Mouse (Mus musculus) heart, embryonic 16.5 days (tissue): ENCODE measurements around the gene Rph3al. TPM values are rescaled to one million over a fixed set of nuclear protein-coding genes. Genes with fewer than 3 reads are reported as not detected.

Experiments used
- ATAC-seq: fragments of 200-750 bp; cut with Nextera tagmentation; replicated peaks from 2 replicates; pipeline ENCODE4 v1.8.0; 2017; ENCODE audit warnings: moderate number of reproducible peaks; ENCODE audit not compliant: insufficient read depth, low FRiP score; ENCODE audit errors: extremely low read depth
- H3K27ac ChIP-seq: fragments of 300-500 bp; sonication (generic); 2 replicates; pipeline ENCODE4 v1.5.1; 2014; ENCODE audit warnings: mild to moderate bottlenecking, low read length, control low read depth, moderate library complexity
- H3K27me3 ChIP-seq: fragments of 300-500 bp; sonication (generic); 2 replicates; pipeline ENCODE4 v1.6.1; 2014; ENCODE audit warnings: low read length, mixed read lengths; ENCODE audit not compliant: control insufficient read depth, insufficient read depth
- H3K36me3 ChIP-seq: fragments of 300-500 bp; sonication (generic); 2 replicates; pipeline ENCODE4 v1.6.1; 2014; ENCODE audit not compliant: control insufficient read depth, insufficient read depth
- H3K4me1 ChIP-seq: fragments of 300-500 bp; sonication (generic); 2 replicates; pipeline ENCODE4 v1.6.1; 2014; ENCODE audit warnings: low read length, mixed read lengths; ENCODE audit not compliant: control insufficient read depth, insufficient read depth
- H3K4me2 ChIP-seq: fragments of 300-500 bp; sonication (generic); 2 replicates; pipeline ENCODE4 v1.6.1; 2014; ENCODE audit warnings: low read depth, mild to moderate bottlenecking, control low read depth, low read length
- H3K4me3 ChIP-seq: fragments of 300-500 bp; sonication (generic); 2 replicates; pipeline ENCODE4 v1.5.1; 2014; ENCODE audit warnings: mild to moderate bottlenecking, control low read depth, low read length
- H3K9ac ChIP-seq: fragments of 300-500 bp; sonication (generic); 2 replicates; pipeline ENCODE4 v1.6.1; 2014; ENCODE audit warnings: low read length, control low read depth
- H3K9me3 ChIP-seq: fragments of 300-500 bp; sonication (generic); replicated peaks from 2 replicates; pipeline ENCODE4 v1.6.1; 2016; ENCODE audit warnings: low read length; ENCODE audit not compliant: control insufficient read depth
- WGBS: fragments of 180-500 bp; shearing (Covaris S2); extraction: QIAGEN DNeasy Blood & Tissue Kit; methylation state at CpG from one replicate; pipeline ENCODE4 v1.1.7; 2014; 5-methylcytosine and 5-hydroxymethylcytosine counted together
- polyA plus RNA-seq: library from polyadenylated mRNA; unstranded; fragments of >200 nt; fragmentation: Nextera tagmentation; extraction: Ambion mirVana; gene quantifications from 2 replicates; pipeline ENCODE4 v1.2.1, GENCODE M21; 2015

Gene Rph3al
- polyA plus RNA-seq, 1 experiment from 2014 or later: 6.6 TPM

DNA sequence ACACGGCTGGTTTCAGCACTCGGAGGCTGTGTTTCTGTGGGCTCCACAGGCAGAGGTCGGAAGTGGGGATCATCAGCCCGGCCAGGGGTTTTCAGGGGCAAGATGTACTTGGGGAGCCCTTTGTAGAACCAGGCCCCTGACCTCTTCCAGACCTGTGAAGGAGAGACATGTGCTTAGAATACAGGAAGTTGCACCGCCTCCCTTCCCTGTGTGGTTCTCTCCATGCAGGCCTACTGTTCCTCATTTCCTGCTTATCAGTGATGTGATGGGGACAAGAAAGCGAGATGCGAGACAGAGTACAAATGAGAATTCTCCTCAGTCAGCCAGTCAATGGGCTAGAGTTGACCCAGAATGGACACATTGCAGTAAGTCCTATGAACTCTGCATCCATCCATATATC, 83.9 kb downstream of the Rph3al start:
- 81% methylated on average over 7 of the region's 7 CpGs for whole genome bisulfite sequencing
- H3K27ac ChIP-seq: no peak overlapping the region
- no peaks in the 10 kb centered on the region for H3K27me3 ChIP-seq
- H3K4me2 ChIP-seq: no peak overlapping the region
- no peaks in the 10 kb centered on the region for H3K9me3 ChIP-seq
- H3K4me3 ChIP-seq: no peak overlapping the region
- no peaks in the 10 kb centered on the region for H3K36me3 ChIP-seq
- H3K9ac ChIP-seq: no peak overlapping the region
- ATAC-seq: no peak
- H3K4me1 ChIP-seq: peaks cover 10% of the 10 kb centered on the region; the same call in 1 of the 2 replicates

DNA sequence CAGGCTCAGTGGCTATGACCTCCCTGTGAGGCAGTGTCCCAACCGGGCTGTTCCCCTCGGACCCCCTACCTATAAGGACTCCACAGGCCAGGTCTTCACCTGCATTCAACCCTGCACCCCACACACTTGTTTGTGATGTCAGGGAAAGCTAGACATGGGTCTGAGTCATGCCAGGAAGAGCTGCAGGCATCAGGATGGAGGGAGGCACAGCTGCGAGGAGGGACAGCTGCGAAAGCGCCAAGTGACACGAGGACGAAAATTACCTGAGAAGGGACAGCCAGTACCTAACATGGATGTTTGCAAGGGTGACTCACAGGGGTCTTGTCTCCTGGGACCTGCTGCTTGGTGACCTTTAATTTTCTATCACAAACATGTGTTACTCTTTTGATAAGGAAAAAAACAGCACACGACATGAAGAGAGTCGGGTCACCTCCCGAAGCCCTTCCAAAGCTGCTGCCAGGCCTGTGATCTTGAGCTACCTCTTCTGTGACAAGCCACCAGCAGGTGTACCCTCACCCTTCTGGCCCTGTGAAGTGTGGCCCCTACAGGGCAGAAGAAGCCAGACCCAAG, 85.1 kb downstream of the Rph3al start:
- H3K9me3 ChIP-seq: no peaks in the 10 kb centered on the region
- no peak for ATAC-seq
- no peak overlapping the region for H3K4me2 ChIP-seq
- no peaks in the 10 kb centered on the region for H3K36me3 ChIP-seq
- H3K9ac ChIP-seq: no peak overlapping the region
- WGBS: 74% methylated on average over 10 of the region's 10 CpGs
- peaks cover 10% of the 10 kb centered on the region; the same call in 1 of the 2 replicates for H3K4me1 ChIP-seq
- no peak overlapping the region for H3K4me3 ChIP-seq
- H3K27ac ChIP-seq: no peak overlapping the region
- no peaks in the 10 kb centered on the region for H3K27me3 ChIP-seq

DNA sequence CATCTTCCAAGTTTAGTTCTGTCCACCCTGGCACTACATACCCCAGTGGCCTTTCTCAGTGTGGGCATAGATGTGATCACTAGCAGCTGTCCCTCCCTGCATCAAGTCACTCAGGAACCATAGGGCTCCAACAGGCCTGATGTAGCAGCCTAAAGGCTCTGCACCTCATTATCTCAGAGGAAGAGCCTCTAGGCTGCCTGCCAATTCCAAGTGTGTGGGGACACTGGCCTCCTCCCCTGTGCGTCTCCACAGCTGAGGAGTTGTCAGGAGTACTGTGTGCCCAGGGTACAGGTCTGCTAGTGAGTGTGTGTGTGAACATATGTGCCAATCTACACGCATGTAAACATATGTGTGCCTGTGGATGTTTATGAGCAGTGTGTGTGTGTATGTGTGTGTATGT, 85.7 kb downstream of the Rph3al start:
- no peaks in the 10 kb centered on the region for H3K36me3 ChIP-seq
- H3K27ac ChIP-seq: no peak overlapping the region; the same call in 1 of the 2 replicates
- no peaks in the 10 kb centered on the region for H3K9me3 ChIP-seq
- H3K4me1 ChIP-seq: peaks cover 7% of the 10 kb centered on the region; the same call in 1 of the 2 replicates
- no peaks in the 10 kb centered on the region for H3K27me3 ChIP-seq
- H3K4me3 ChIP-seq: no peak overlapping the region
- ATAC-seq: peak; percentile 60; the same call in 1 of the 2 replicates
- WGBS: 50% methylated on average over 2 of the region's 2 CpGs
- H3K9ac ChIP-seq: no peak overlapping the region
- H3K4me2 ChIP-seq: no peak overlapping the region

DNA sequence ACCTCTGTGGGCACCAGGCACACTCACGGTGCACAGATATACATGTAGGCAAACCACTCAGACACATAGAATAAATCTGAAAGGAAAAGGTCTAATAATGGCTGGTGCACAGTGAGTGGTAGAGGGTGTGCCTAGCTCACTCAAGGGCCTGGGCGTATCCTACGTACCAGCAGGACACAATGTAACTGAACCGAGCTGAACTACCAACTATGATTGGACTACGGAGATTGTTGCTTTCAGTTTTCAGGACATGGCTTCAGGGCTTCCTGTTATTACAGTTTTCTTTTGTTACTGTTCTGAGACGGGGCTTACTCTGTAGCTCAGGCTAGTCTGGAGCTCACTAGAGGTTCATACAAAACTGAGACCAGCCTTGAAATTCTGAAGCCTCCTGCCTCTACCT, 88.7 kb downstream of the Rph3al start:
- no peak for ATAC-seq
- no peak overlapping the region for H3K27ac ChIP-seq
- no peak overlapping the region for H3K9ac ChIP-seq
- 76% methylated on average over 6 of the region's 6 CpGs for WGBS
- no peaks in the 10 kb centered on the region for H3K36me3 ChIP-seq
- H3K4me3 ChIP-seq: no peak overlapping the region
- no peaks in the 10 kb centered on the region for H3K27me3 ChIP-seq
- H3K4me2 ChIP-seq: no peak overlapping the region
- H3K9me3 ChIP-seq: no peaks in the 10 kb centered on the region
- peaks cover 7% of the 10 kb centered on the region; the same call in 1 of the 2 replicates for H3K4me1 ChIP-seq

DNA sequence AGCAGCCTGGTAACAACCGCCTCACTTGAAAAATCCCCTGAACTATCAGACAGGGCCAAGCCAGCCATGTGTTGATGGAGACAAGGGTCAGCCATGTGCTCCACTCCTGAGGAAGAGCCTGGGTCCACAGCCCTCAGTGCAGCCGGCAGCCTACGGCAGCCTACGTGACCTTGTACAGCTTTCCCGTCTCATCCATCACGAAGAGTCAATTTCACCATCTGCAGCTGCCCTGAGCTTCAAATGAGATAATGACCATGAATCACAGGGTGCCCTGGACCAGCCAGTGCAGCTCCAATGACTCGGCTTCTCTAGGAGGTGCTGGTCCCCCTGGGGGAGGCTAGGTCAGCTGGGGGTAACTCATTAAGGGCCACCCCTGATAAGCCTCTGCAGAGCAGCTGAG, 91.6 kb downstream of the Rph3al start:
- no peaks in the 10 kb centered on the region for H3K9me3 ChIP-seq
- no peaks in the 10 kb centered on the region for H3K27me3 ChIP-seq
- no peaks in the 10 kb centered on the region for H3K4me1 ChIP-seq
- no peak overlapping the region for H3K27ac ChIP-seq
- no peak for ATAC-seq
- no peak overlapping the region for H3K9ac ChIP-seq
- no peak overlapping the region for H3K4me2 ChIP-seq
- 65% methylated on average over 7 of the region's 7 CpGs for WGBS
- H3K4me3 ChIP-seq: no peak overlapping the region
- H3K36me3 ChIP-seq: no peaks in the 10 kb centered on the region

DNA sequence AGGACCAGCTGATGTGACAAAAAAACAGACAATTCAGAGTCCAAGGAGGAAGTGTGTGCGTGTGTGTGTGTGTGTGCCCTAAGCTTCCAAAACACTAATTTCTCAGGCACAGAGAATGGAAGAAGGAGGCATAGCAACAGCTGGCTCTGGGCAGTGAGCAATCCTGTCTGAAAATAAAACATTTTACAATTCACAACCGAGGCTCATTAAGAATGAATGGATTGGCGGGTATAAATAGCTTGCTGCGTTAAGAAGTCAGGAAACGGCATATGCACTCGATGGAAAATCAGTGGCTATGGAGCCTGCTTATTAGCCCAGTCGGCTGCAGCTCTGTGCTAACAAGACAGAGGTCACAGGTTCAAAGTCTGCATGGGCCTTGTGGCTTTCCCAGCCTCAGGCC, 92.6 kb downstream of the Rph3al start:
- Histone ChIP-seq H3K36me3 (no peaks in the 10 kb centered on the region), H3K4me1 (no peaks in the 10 kb centered on the region), H3K4me3 (no peak overlapping the region), H3K4me2 (no peak overlapping the region), H3K9ac (no peak overlapping the region), H3K27me3 (no peaks in the 10 kb centered on the region), H3K9me3 (no peaks in the 10 kb centered on the region), H3K27ac (no peak overlapping the region)
- WGBS: 62% methylated on average over 7 of the region's 7 CpGs
- ATAC-seq: no peak

DNA sequence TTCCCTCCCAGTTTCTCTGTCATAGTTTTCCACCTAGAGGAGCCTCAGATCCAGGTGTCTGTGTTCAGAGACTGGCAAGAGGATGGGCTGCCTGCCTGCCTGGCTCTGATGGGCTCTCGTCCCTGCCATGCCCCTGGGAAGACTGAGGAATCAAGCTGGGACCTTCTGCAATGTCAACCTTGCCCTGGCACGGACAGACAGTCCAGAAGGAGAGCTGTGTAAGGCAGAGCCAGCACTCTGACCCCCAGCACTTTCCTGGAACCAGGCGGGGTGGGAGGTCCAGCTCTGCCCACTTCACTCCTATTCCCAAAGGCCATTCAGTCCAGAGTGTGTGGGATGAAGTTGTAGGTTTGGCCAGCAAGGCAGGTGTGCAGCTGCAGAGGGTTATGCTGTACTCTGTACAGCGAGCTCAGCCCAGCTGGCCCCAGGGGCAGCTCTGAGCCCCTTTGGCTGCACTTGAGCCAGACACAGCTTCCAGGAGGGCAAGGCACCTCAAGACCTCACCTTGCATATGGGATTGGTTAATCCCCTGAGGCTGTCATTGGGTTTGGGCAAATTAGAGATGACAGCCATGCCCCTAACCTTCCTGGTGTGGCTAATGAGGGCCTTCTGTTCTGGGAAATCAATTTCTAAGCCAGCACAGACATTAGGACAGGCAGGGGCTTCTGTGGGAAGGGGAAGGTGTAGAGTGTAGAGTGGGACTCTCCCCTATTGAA, 95.2 kb downstream of the Rph3al start:
- Histone ChIP-seq H3K9me3 (no peaks in the 10 kb centered on the region), H3K36me3 (no peaks in the 10 kb centered on the region), H3K27me3 (no peaks in the 10 kb centered on the region), H3K4me2 (no peak overlapping the region), H3K27ac (no peak overlapping the region), H3K4me3 (no peak overlapping the region), H3K4me1 (no peaks in the 10 kb centered on the region), H3K9ac (no peak overlapping the region)
- WGBS: 79% methylated on average over 4 of the region's 4 CpGs
- ATAC-seq: no peak

DNA sequence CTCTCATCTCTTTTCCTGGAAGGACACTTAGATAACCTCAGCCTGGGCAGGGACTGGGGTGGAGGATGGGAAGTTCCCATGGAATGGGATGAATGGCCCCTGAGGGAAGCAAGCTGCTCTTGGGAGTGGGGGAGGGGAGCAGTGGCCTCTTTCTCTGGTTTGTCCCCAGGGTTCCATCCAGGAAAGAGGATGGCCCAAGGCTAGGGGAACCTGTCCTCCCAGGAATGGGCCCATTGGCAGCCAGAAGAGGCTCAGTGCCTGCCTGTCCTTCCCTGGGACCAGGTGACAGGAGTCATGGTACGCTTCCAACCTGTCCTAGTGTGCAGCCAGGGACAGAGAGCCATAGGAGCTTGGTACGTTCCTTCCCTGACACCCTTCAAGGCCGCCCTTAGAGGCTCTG, 96.7 kb downstream of the Rph3al start:
- no peak overlapping the region for H3K4me2 ChIP-seq
- no peak overlapping the region for H3K4me3 ChIP-seq
- no peak overlapping the region for H3K9ac ChIP-seq
- no peak for ATAC-seq
- H3K27ac ChIP-seq: no peak overlapping the region
- H3K4me1 ChIP-seq: no peaks in the 10 kb centered on the region
- no peaks in the 10 kb centered on the region for H3K27me3 ChIP-seq
- no peaks in the 10 kb centered on the region for H3K36me3 ChIP-seq
- no peaks in the 10 kb centered on the region for H3K9me3 ChIP-seq
- 58% methylated on average over 3 of the region's 3 CpGs for WGBS

DNA sequence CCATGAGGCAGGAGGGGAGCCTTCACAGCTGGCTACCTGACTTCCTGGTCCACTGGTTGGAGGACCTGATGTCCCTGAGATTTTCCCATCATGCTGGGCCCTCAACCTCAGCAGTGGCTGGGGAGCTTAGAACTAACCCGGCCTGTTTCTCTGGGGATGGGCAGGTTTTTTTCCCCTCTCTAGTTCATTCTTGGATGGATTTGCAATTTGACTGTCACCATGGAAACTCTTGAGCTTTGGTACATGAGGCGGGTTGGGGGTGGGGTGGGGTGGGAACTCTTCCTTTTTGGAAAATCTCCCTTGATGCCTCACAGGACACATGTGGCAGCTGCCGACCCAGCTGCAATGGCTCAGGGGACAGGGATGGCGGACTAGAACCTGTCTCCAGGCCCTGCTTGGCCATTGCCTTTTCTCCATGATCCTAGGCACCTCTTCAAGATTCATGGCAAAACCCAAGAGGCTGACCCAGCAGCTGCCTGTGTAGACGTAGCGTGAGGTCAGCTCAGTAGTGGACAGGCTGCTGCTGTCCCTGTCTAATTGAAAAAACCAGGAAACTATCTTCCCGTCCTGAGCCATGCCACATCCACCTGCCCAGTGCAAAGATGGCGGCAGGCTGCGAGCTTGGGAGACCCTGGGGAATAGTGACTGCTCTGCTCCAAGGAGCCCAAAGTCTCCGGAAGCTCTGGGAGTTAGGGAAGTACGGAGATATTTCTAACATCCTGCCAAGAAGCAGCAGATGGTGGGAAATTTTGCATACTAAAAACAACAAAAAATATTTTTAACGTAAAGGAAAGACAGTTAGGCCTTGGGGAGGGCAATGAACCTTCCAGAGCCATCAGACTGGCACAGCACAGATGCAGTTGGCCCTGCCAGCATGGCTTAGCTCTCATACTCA, 98.4 kb downstream of the Rph3al start:
- Histone ChIP-seq H3K27me3 (no peaks in the 10 kb centered on the region), H3K4me1 (no peaks in the 10 kb centered on the region), H3K4me2 (no peak overlapping the region), H3K9me3 (no peaks in the 10 kb centered on the region), H3K27ac (no peak overlapping the region), H3K9ac (no peak overlapping the region), H3K36me3 (no peaks in the 10 kb centered on the region), H3K4me3 (no peak overlapping the region)
- WGBS: 75% methylated on average over 12 of the region's 12 CpGs
- no peak for ATAC-seq
